Mouse (Mus musculus): Measurements from ENCODE around the gene Ubp1.

- TF ChIP-seq USF1 (IDR thresholded peaks at IDR 0.05; ENCODE audit: low read depth) (no peak), CEBPB (IDR thresholded peaks at IDR 0.05; ENCODE audit: insufficient read depth, poor library complexity, severe bottlenecking) (no peak), TCF12 (IDR thresholded peaks at IDR 0.05; ENCODE audit: insufficient read depth, poor library complexity, severe bottlenecking) (no peak), MYOG (IDR thresholded peaks at IDR 0.05; ENCODE audit: control insufficient read depth in 1 of 3, insufficient read depth in 1 of 3, insufficient read length in 2 of 3, low read depth in 2 of 3) (no peak), POLR2AphosphoS2 (IDR thresholded peaks at IDR 0.05; ENCODE audit: insufficient read length, low read depth) (no peak), E2F4 (IDR thresholded peaks at IDR 0.05; ENCODE audit: insufficient read depth) (no peak), POLR2A (IDR thresholded peaks at IDR 0.05; ENCODE audit: insufficient read length, low read depth) (no peak), REST (IDR thresholded peaks at IDR 0.05; ENCODE audit: insufficient read depth, insufficient read length) (no peak), MAX (IDR thresholded peaks at IDR 0.05; ENCODE audit: low read depth) (no peak), MYOD1 (IDR thresholded peaks at IDR 0.05; ENCODE audit: control insufficient read depth in 1 of 3, insufficient read length in 2 of 3, low read depth in 2 of 3) (no peak), SRF (IDR thresholded peaks at IDR 0.05; ENCODE audit: control insufficient read depth, insufficient read length, low read depth) (no peak)
Measured at GRCm38 (mm10) chr9:113969399-113969798, 38.7 kb downstream of the Ubp1 start.
